9 mouse cellular contexts compared by ENCODE assay signal in genomic region chr15:88509626-88510025, GRCm38 (mm10).
DNase-seq lines count a peak whose midpoint lies in the region; TF ChIP-seq lines count a peak whose summit lies in the region.
"Had no signal": no experiment of that assay in that cellular context is flagged by ENCODE, and none has a peak within 500 bp of the region (broad histone marks: within the 10 kb centered on the region; RNA-seq: fewer than 3 reads in every experiment).

No protein-coding gene starts in this region.

- no peaks in the 10 kb centered on the region for H3K27me3 ChIP-seq in heart, embryonic 10.5 days (ENCODE audit: insufficient read depth, poor library complexity, severe bottlenecking)
- H3K27me3 ChIP-seq: limb, embryonic 15.5 days had no signal

- no peak overlapping the region for H3K4me3 ChIP-seq in left cerebral cortex, adult 2 months
- H3K4me3 ChIP-seq in heart, embryonic 10.5 days, result no peak overlapping the region
- H3K4me3 ChIP-seq: limb, embryonic 15.5 days had no signal

- no peaks in the 10 kb centered on the region for H3K9me3 ChIP-seq in heart, embryonic 10.5 days
- H3K9me3 ChIP-seq: limb, embryonic 15.5 days had no signal

- intact Hi-C loops in left cerebral cortex, adult 2 months (cut with DNase I), result no loop called here

- no peak overlapping the region for H3K27ac ChIP-seq in left cerebral cortex, adult 2 months
- H3K27ac ChIP-seq in heart, embryonic 10.5 days, result no peak overlapping the region
- H3K27ac ChIP-seq: limb, embryonic 15.5 days had no signal

- no peaks in the 10 kb centered on the region for H3K36me3 ChIP-seq in heart, embryonic 10.5 days
- H3K36me3 ChIP-seq: limb, embryonic 15.5 days had no signal

- WGBS in heart, embryonic 10.5 days, result 87% methylated on average over 2 of the region's 2 CpGs

- no peak for TF ChIP-seq CTCF in left cerebral cortex, adult 2 months (IDR thresholded peaks at IDR 0.05)

- H3K4me1 ChIP-seq in heart, embryonic 10.5 days, result no peaks in the 10 kb centered on the region
- H3K4me1 ChIP-seq: limb, embryonic 15.5 days had no signal

- DNase-seq in left cerebral cortex, adult 2 months (ENCODE audit: extremely low spot score in 1 of 2, low spot score in 2 of 2), result peak; percentile 17 to 23
- no peak for DNase-seq in left cerebral cortex, adult 11 months (ENCODE audit: low spot score)
- peak; percentile 57 for DNase-seq in cerebellum, adult 9-11 months
- peak; percentile 9 for DNase-seq in layer of hippocampus, adult 9-10 months (ENCODE audit: low spot score)
- peak; percentile 29 for DNase-seq in right cerebral cortex, postnatal 25 days
- no peak for DNase-seq in ovary, adult 18-20 months (ENCODE audit: low spot score)
- DNase-seq in heart, embryonic 10.5 days (ENCODE audit: low spot score), result no peak
- DNase-seq: kidney, adult 2 months had no signal

Comparison
In these comparisons a context has a peak if more than half of its experiments do, and no peak if none do; other contexts are left out.
1. DNase-seq: peak in left cerebral cortex, adult 2 months (2 of 2), cerebellum, adult 9-11 months (single experiment), layer of hippocampus, adult 9-10 months (single experiment) and right cerebral cortex, postnatal 25 days (single experiment); none in left cerebral cortex, adult 11 months (single experiment), ovary, adult 18-20 months (single experiment) and heart, embryonic 10.5 days (single experiment).